Mouse (Mus musculus) right cerebral cortex, postnatal 25 days (tissue): ENCODE data around the gene Tnxb.

Source experiments
- DNase-seq: peaks from one replicate; pipeline ENCODE4 v3.0.0; 2022

The Tnxb gene

GRCm38 (mm10) chr17:34670235-34670634, at the start of gene Tnxb:
TSS of gene Tnxb (plus strand) at chr17:34670535.
- no peak for DNase-seq

- no peak for DNase-seq
Observed at GRCm38 (mm10) chr17:34621006-34621405, 49.3 kb upstream of the Tnxb start.

GRCm38 (mm10) chr17:34623161-34623560, 47.2 kb upstream of the Tnxb start:
- DNase-seq = no peak

- no peak for DNase-seq
Observed at GRCm38 (mm10) chr17:34624981-34625380, 45.4 kb upstream of the Tnxb start.

GRCm38 (mm10) chr17:34626062-34626772, 44.1 kb upstream of the Tnxb start:
- DNase-seq = no peak

- no peak for DNase-seq
Observed at GRCm38 (mm10) chr17:34626773-34627092, 43.6 kb upstream of the Tnxb start.

GRCm38 (mm10) chr17:34627093-34627942, 43.0 kb upstream of the Tnxb start:
- DNase-seq = peak; percentile 89

GRCm38 (mm10) chr17:34627943-34628643, 42.2 kb upstream of the Tnxb start, which contains the start of gene Ppt2:
TSS of gene Ppt2 (minus strand) at chr17:34628510.
- DNase-seq = peak; percentile 66

GRCm38 (mm10) chr17:34628644-34628967, 41.7 kb upstream of the Tnxb start:
- DNase-seq = no peak

- DNase-seq = peak; percentile 68
Observed at GRCm38 (mm10) chr17:34629221-34629751, 41.0 kb upstream of the Tnxb start, which contains the start of gene Prrt1. TSS of gene Prrt1 (plus strand) at chr17:34629533.

- no peak for DNase-seq
Observed at GRCm38 (mm10) chr17:34629796-34630603, 40.3 kb upstream of the Tnxb start.

GRCm38 (mm10) chr17:34630761-34631301, 39.5 kb upstream of the Tnxb start:
- no peak for DNase-seq

GRCm38 (mm10) chr17:34631647-34632046, 38.7 kb upstream of the Tnxb start:
- DNase-seq = no peak

- DNase-seq = peak; percentile 85
Observed at GRCm38 (mm10) chr17:34632261-34632691, 38.1 kb upstream of the Tnxb start.

GRCm38 (mm10) chr17:34635671-34636070, 34.7 kb upstream of the Tnxb start:
- no peak for DNase-seq

GRCm38 (mm10) chr17:34637459-34637858, 32.9 kb upstream of the Tnxb start:
- no peak for DNase-seq

- DNase-seq = no peak
Observed at GRCm38 (mm10) chr17:34639461-34640255, 30.7 kb upstream of the Tnxb start.

- DNase-seq = no peak
Observed at GRCm38 (mm10) chr17:34640778-34641601, 29.3 kb upstream of the Tnxb start.

- no peak for DNase-seq
Observed at GRCm38 (mm10) chr17:34641945-34642344, 28.4 kb upstream of the Tnxb start.

GRCm38 (mm10) chr17:34643379-34643778, 27.0 kb upstream of the Tnxb start:
- DNase-seq = no peak
